Comparison of ENCODE assay signal across 9 mouse cellular contexts in genomic region chr3:104565423-104566230, GRCm38 (mm10). TPM values are rescaled to one million over a fixed set of nuclear protein-coding genes. Genes with fewer than 3 reads are reported as not detected.
DNase-seq lines count a peak whose midpoint lies in the region; ATAC-seq and TF ChIP-seq lines count a peak whose summit lies in the region.
"Had no signal": no experiment of that assay in that cellular context is flagged by ENCODE, and none has a peak within 500 bp of the region (broad histone marks: within the 10 kb centered on the region; RNA-seq: fewer than 3 reads in every experiment).

No protein-coding gene starts in this region.

- no peaks in the 10 kb centered on the region for H3K27me3 ChIP-seq in midbrain, embryonic 11.5 days (ENCODE audit: control insufficient read depth, insufficient read depth, low read length)
- no peaks in the 10 kb centered on the region for H3K27me3 ChIP-seq in midbrain, postnatal 0 days (ENCODE audit: insufficient read depth, low read length)
- H3K27me3 ChIP-seq in heart, embryonic 12.5 days (replicated peaks) = no peaks in the 10 kb centered on the region
- H3K27me3 ChIP-seq: limb, embryonic 13.5 days had no signal

- no peak overlapping the region for H3K4me2 ChIP-seq in midbrain, embryonic 11.5 days
- H3K4me2 ChIP-seq in midbrain, postnatal 0 days (ENCODE audit: low read depth, low read length, poor library complexity, severe bottlenecking) = no peak overlapping the region
- 0 out of 2 replicates have a peak overlapping the region, but pooled peaks have one; percentile 1 for H3K4me2 ChIP-seq in heart, embryonic 12.5 days
- H3K4me2 ChIP-seq: limb, embryonic 13.5 days had no signal

- H3K9ac ChIP-seq in midbrain, embryonic 11.5 days (ENCODE audit: low read length) = no peak overlapping the region
- no peak overlapping the region for H3K9ac ChIP-seq in midbrain, postnatal 0 days (replicated peaks; ENCODE audit: low read length, poor library complexity, severe bottlenecking)
- H3K9ac ChIP-seq in heart, embryonic 12.5 days = no peak overlapping the region; the same call in 1 of the 2 replicates
- H3K9ac ChIP-seq: limb, embryonic 13.5 days had no signal

- DNase-seq in adrenal gland, postnatal 14 days = peak; percentile 17
- DNase-seq in adrenal gland, postnatal 36 days = no peak
- peak; percentile 69 for DNase-seq in midbrain, embryonic 11.5 days (ENCODE audit: low spot score, missing footprints)
- no peak for DNase-seq in midbrain, postnatal 0 days (ENCODE audit: low spot score)
- DNase-seq in thymus, postnatal 36 days = peak; percentile 66 to 82
- DNase-seq in right cerebral cortex, adult 2 months (ENCODE audit: low spot score in 2 of 2) = no peak

- no peaks in the 10 kb centered on the region for H3K4me1 ChIP-seq in midbrain, embryonic 11.5 days (ENCODE audit: control insufficient read depth, insufficient read depth, low read length)
- H3K4me1 ChIP-seq in midbrain, postnatal 0 days (ENCODE audit: insufficient read depth, low read length) = no peaks in the 10 kb centered on the region
- H3K4me1 ChIP-seq in heart, embryonic 12.5 days (replicated peaks) = peaks cover 23% of the 10 kb centered on the region

- WGBS in midbrain, embryonic 11.5 days = 74% methylated on average over 13 of the region's 13 CpGs
- WGBS in midbrain, postnatal 0 days = 53% methylated on average over 13 of the region's 13 CpGs
- 32% methylated on average over 13 of the region's 13 CpGs for WGBS in heart, embryonic 12.5 days

- H3K27ac ChIP-seq in midbrain, embryonic 11.5 days (ENCODE audit: low read depth, low read length) = no peak overlapping the region
- no peak overlapping the region for H3K27ac ChIP-seq in midbrain, postnatal 0 days (ENCODE audit: low read depth, low read length)
- peak overlapping the region; percentile 61 for H3K27ac ChIP-seq in heart, embryonic 12.5 days (ENCODE audit: poor library complexity, severe bottlenecking)
- H3K27ac ChIP-seq: limb, embryonic 13.5 days had no signal

- H3K4me3 ChIP-seq in midbrain, embryonic 11.5 days (ENCODE audit: low read depth, low read length) = no peak overlapping the region
- no peak overlapping the region for H3K4me3 ChIP-seq in midbrain, postnatal 0 days (ENCODE audit: low read depth, low read length)
- H3K4me3 ChIP-seq in heart, embryonic 12.5 days = no peak overlapping the region
- H3K4me3 ChIP-seq: limb, embryonic 13.5 days had no signal

- no peaks in the 10 kb centered on the region for H3K9me3 ChIP-seq in midbrain, embryonic 11.5 days (ENCODE audit: control insufficient read depth, low read length)
- no peaks in the 10 kb centered on the region for H3K9me3 ChIP-seq in midbrain, postnatal 0 days (ENCODE audit: low read length)
- no peaks in the 10 kb centered on the region for H3K9me3 ChIP-seq in heart, embryonic 12.5 days (replicated peaks)
- H3K9me3 ChIP-seq: limb, embryonic 13.5 days had no signal

- H3K36me3 ChIP-seq in midbrain, embryonic 11.5 days (ENCODE audit: control insufficient read depth, insufficient read depth, low read length) = no peaks in the 10 kb centered on the region
- H3K36me3 ChIP-seq in midbrain, postnatal 0 days (ENCODE audit: insufficient read depth, low read length) = no peaks in the 10 kb centered on the region
- H3K36me3 ChIP-seq in heart, embryonic 12.5 days = no peaks in the 10 kb centered on the region
- H3K36me3 ChIP-seq: limb, embryonic 13.5 days had no signal

- TF ChIP-seq CTCF in midbrain, postnatal 0 days (IDR thresholded peaks at IDR 0.05) = no peak

- ATAC-seq in midbrain, embryonic 11.5 days (ENCODE audit: low FRiP score) = no peak
- ATAC-seq in midbrain, postnatal 0 days (ENCODE audit: low FRiP score) = no peak
- no peak for ATAC-seq in heart, embryonic 12.5 days (ENCODE audit: insufficient number of reproducible peaks, low FRiP score)
- no peak for ATAC-seq in erythroblast, adult 5-6 weeks (replicated peaks; ENCODE audit: low FRiP score, poor library complexity, severe bottlenecking)

RNA-seq across cellular contexts. Expression of gene Lrig2, which starts 53.9 kb away (rescaled TPM):
- 17.4 and 19.0 TPM in 2 replicates for total RNA-seq in adrenal gland, postnatal 14 days (2021)
- total RNA-seq in adrenal gland, postnatal 36 days (2021) = 10 to 100 TPM; 13.3 to 13.8 TPM
- 23.7 and 28.0 TPM in 2 replicates for polyA plus RNA-seq in midbrain, embryonic 11.5 days (2014; fragmentation: Nextera tagmentation; extraction: Ambion mirVana)
- 50.1 and 54.0 TPM in 2 replicates for total RNA-seq in midbrain, postnatal 0 days (2014; rRNA removed)
- polyA plus RNA-seq in midbrain, postnatal 0 days (2015; fragmentation: Nextera tagmentation; extraction: Ambion mirVana) = 18.2 and 20.2 TPM in 2 replicates
- 14.4 and 16.0 TPM in 2 replicates for polyA plus RNA-seq in heart, embryonic 12.5 days (2016; fragmentation: Nextera tagmentation; extraction: Ambion mirVana)
- total RNA-seq in erythroblast, adult 5-6 weeks (2015; ENCODE audit: low replicate concordance) = 4.6 and 6.3 TPM in 2 replicates
- total RNA-seq in erythroblast, adult 5-6 weeks (2017; ENCODE audit: low replicate concordance) = 8.4 and 18.4 TPM in 2 replicates

Comparison
In these comparisons a context has a peak if more than half of its experiments do, and no peak if none do; other contexts are left out.
1. DNase-seq: peak in adrenal gland, postnatal 14 days (single experiment), midbrain, embryonic 11.5 days (single experiment) and thymus, postnatal 36 days (2 of 2); none in adrenal gland, postnatal 36 days (0 of 2), midbrain, postnatal 0 days (single experiment) and right cerebral cortex, adult 2 months (0 of 2).